Mouse (Mus musculus) cerebellum, adult 2 months (tissue): ENCODE results near the gene Arpin.

Source experiments
- CTCF ChIP-seq: fragments of 200-500 bp; IDR thresholded peaks from 2 replicates; pipeline ENCODE4 v1.5.1; 2011; ENCODE audit warnings: low read depth, mild to moderate bottlenecking, control low read depth, low read length, moderate library complexity, borderline replicate concordance; ENCODE audit not compliant: insufficient read depth
- POLR2A ChIP-seq: fragments of 200-500 bp; IDR thresholded peaks from 2 replicates; pipeline ENCODE4 v1.6.1; 2011; ENCODE audit warnings: low read length, control low read depth, borderline replicate concordance; ENCODE audit not compliant: insufficient read depth

DNA sequence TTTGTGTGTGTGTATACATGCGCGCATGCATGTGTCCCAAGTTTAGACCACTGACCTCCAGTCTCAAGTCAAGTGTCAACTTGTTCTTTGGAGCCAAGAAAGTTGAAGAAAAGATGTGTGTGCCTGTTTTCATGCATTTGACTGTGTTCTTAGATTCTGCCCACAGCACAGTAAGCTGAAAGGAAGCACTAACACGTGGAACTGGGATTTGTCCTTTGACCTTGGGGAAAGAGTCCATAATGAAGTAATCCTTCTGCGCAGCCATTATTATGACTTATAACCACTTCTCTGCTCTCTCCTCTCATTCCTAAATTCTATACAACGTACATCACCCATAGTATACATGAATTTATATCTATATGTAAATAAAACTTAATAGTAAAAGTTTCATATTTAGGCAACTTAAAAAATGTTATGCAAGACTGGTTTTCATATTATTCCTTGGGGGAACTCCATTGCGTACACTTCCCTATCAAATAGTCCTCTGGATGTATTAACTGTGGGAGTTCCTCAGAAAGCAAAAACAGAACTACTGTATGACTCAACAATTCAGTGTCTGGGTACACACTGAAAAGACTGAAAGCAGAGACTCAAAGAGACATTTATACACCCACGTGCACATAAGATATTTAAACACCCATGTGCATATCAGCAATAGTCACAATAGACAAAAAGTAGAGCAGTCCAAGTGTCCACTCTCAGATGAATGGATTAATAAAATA, 51.4 kb downstream of the Arpin start:
- TF ChIP-seq CTCF (no peak), POLR2A (no peak)
